Mouse (Mus musculus): ENCODE measurements around the gene Gsdma3. TPM values are rescaled to one million over a fixed set of nuclear protein-coding genes. Genes with fewer than 3 reads are reported as not detected.
"Not testable (repeated sequence)": the region's sequence is repeated elsewhere in the genome, so short reads cannot be mapped to it uniquely, and the experiment has no call there.

The Gsdma3 gene
- total RNA-seq, 4 experiments from 2014 or later, result 0.27 TPM; not detected in 3

DNA sequence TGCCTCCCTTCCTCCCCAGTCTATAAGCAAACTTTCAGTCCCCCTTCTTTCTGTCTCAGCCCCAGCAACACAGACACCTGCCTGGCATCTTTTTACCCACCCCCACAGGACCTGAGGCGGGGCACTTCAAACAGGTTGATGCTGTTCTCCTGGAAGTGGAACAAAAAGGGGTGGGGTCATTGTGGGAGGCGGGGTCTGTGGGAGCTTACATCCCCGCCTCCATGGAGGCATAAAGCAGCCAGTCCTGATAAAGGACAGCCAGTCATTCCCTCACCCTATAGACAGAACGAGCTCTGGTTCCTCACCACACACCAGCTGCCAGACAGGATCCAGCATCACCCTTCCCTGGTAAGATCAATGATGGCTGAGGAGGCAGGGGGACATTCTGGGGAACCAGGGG lies 37.9 kb downstream of the Gsdma3 start, which contains the start of gene Gsdma:
Gene Gsdma (plus strand): TSS at position 261 of the 400 bp plus-strand sequence.
- DNase-seq (ENCODE audit: low spot score in 2 of 2), result no peak

GRCm38 (mm10) chr11:98668984-98669383 lies 42.8 kb downstream of the Gsdma3 start:
- no peak for DNase-seq (ENCODE audit: low spot score in 2 of 2)

DNA sequence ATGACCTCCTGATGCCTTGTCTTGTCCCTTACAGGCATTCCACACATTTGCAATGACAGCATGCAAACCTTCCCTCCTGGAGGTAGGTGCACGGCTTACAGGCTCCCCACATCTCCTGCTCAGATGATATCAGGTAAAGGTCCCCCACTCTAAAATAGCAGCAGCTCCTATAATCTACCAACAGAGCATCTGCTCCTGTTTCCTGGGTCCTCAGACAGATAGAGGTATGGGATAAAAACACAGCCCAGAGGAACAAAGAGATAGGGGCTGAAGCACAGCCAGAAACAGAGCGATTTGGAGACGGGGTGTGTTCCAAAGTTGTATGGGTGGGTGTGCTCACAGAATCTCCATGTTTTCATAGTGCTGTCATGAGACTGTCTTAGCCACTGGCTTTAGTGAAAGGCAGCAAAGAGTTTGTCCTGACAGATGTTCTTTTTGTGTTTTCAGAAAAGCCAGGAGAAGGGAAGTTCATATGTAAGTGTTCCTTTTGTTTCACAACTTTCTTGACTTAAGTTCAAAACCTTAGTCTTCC lies 45.2 kb downstream of the Gsdma3 start:
- no peak for DNase-seq (ENCODE audit: low spot score in 2 of 2)

- DNase-seq (ENCODE audit: low spot score in 2 of 2), result no peak
Measured at GRCm38 (mm10) chr11:98671857-98672256, 45.7 kb downstream of the Gsdma3 start.

DNA sequence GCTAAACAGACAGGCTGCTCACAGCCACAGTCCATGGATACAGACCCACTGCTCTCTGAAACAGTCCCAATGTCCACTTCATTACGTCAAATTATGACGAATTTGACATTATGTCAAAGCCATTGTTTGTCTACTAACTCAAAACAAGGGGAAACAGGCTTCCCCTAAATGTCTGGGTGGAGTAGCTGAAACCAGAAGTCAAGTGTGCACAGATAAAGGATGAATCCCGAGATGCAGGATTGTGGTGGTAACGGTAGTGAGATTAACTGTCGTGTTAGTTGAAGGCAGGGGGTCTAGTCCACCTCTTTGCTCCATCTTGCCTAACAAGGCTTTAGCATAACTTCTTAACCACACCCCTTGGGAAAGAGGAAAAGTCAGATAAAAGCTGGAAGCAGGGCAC lies 46.3 kb downstream of the Gsdma3 start:
- DNase-seq (ENCODE audit: low spot score in 2 of 2), result no peak

DNA sequence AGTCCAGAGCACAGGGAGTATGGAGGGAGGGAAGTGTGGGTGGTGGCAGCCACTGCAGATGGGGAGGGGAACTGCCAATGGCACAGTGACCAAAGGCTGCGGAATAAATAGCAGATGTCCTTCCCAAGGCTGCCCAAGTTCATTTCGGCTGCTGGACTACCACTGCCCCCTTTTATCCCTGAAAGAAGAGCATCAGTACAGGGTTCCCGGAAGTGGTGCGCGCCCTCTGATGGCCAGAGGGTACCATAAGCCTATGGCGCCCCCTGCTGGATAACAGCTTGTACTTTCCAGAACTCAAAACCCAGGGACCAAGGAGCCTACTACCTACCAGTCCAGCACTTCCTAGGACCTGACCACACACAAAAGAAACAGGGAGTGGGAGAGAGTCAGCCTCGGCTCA lies 47.0 kb downstream of the Gsdma3 start:
- peak in 1 of 2 experiments; percentile 46 for DNase-seq (ENCODE audit: low spot score in 2 of 2)

DNA sequence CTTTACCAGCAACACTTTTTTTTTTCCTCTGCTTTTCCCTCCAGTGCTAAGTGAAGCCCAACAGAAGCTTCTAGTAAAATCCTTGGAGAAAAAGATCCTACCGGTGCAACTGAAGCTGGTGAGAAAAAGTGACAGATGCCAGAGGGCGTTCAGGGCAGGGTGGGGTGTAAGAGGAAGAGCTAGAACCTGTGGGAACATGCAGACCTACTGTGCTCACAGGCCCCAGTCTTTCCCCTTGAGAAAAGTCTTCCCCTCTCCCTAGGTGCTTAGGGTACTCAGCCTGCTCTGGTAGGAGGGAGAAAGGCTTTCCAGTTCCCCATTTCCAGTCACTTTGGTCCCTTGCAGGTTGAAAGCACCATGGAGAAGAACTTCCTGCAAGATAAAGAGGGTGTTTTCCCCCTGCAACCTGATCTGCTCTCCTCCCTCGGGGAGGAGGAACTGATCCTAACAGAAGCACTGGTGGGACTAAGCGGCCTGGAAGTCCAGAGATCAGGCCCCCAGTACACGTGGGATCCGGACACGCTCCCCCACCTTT lies 49.7 kb downstream of the Gsdma3 start:
- no peak for DNase-seq (ENCODE audit: low spot score in 2 of 2)

DNA sequence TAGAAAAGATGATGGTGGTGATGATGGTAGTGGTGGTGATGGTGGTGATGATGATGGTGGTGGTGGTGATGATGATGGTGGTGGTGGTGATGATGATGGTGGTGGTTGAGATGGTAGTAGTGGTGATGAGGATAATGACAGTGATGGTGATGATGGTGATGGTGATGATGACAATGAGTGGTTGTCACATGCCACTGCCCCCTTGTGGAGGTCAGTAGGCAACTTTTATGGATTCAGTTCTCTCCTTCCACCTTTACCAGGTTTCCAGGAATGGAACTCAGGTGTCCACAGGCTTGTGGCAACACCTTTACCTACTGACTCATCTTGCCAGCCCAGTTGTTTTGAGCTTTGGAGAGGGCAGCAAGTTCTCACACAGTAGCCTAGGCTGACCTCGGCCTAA lies 53.9 kb downstream of the Gsdma3 start:
- no peak for DNase-seq (ENCODE audit: low spot score in 2 of 2)

GRCm38 (mm10) chr11:98680595-98680994 lies 54.4 kb downstream of the Gsdma3 start:
- not testable (repeated sequence) for DNase-seq (ENCODE audit: low spot score in 2 of 2)

- DNase-seq (ENCODE audit: low spot score in 2 of 2), result no peak
Measured at GRCm38 (mm10) chr11:98681186-98681585, 55.0 kb downstream of the Gsdma3 start.

GRCm38 (mm10) chr11:98681786-98682745 lies 55.9 kb downstream of the Gsdma3 start, which contains the start of gene Psmd3:
Gene Psmd3, plus strand, starts transcription at chr11:98682554.
- peak; percentile 96 to 97 for DNase-seq (ENCODE audit: low spot score in 2 of 2)

DNA sequence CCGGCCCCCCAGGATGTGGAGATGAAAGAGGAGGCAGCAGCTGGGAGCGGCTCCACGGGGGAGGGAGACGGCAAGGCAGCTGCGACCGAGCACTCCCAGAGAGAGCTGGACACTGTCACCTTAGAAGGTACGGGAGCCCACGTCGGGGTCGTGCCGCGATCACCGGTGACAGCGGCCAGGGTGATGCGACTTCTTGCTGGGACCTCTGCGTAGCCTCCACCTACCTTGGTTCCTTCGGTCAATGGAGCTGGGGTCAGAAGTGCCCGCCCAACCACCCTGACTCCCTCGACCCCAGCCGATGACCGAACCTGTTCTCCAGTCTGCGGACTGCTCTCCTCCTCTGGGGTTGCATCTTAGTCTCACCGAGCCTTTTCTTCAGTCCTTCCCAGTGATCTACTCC lies 56.7 kb downstream of the Gsdma3 start:
- DNase-seq (ENCODE audit: low spot score in 2 of 2), result no peak

DNA sequence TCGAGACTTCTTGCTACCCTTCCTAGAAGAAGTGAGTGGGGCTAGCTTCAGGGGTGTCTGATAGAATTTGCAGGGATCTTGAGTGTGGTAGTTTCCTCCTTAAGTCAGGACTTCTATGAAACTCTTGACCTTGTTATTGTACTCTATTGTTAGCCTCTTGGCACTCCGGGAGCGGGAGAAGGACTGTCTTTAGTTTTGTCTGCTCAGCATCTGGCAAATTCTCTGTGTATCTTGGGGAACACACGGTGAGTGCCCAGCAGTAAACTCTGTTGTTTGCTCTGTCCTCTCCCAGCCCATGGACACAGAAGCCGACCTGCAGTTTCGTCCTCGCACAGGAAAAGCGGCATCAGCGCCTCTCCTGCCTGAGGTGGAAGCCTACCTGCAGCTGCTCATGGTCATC lies 59.5 kb downstream of the Gsdma3 start:
- DNase-seq (ENCODE audit: low spot score in 2 of 2), result no peak

DNA sequence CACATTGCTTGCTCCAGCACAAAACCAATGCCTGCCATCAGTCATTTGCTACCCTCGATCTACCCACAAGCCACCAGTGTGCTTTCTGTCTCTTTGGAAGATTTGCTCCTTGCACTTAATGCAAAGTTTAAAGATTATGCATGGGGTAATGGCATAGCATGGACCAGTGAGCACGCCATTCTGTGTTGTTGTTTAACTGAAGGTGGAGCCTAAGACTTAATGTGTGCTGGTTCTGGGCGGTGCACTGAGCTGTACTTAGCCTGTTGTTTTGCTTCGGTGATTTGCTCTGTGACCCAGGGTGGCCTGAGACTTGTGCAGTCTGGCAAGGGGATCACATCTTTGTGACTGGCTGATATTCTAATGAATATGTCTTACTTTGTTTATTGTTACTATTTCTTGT lies 60.8 kb downstream of the Gsdma3 start:
- no peak for DNase-seq (ENCODE audit: low spot score in 2 of 2)

Other genes with a start within 250 kb of the Gsdma3 start
- gene Tcap, start 242.5 kb upstream of the Gsdma3 start, total RNA-seq (2022), result 10 to 100 TPM in 2 of 4 experiments, 1 to 10 TPM in 2; 1.2 to 15.3 (median 8.3) TPM
- 1 to 10 TPM in 2 of 4 experiments, under 1 TPM in 1, not detected in 1; 0.37 to 1.5 (median 1.3) TPM for gene Pnmt, start 239.9 kb upstream of the Gsdma3 start, total RNA-seq (2022)
- 10 to 100 TPM in 2 of 4 experiments, 1 to 10 TPM in 2; 8.7 to 11.7 (median 9.6) TPM for gene Pgap3, start 225.9 kb upstream of the Gsdma3 start, total RNA-seq (2022)
- 1 to 10 TPM; 2.1 to 3.5 (median 2.9) TPM for gene Erbb2, start 213.9 kb upstream of the Gsdma3 start, total RNA-seq (2022)
- gene Mien1, start 187.4 kb upstream of the Gsdma3 start, total RNA-seq (2022), result 10 to 100 TPM; 83.9 to 93.8 (median 89.8) TPM
- gene Grb7, start 180.0 kb upstream of the Gsdma3 start, total RNA-seq (2022), result 1 to 10 TPM; 2.6 to 3.5 (median 2.9) TPM
- gene Ikzf3, start 80.3 kb upstream of the Gsdma3 start, total RNA-seq (2022), result not detected
- gene Zpbp2, start 75.3 kb upstream of the Gsdma3 start, total RNA-seq (2022), result under 1 TPM in 1 of 4 experiments, not detected in 3; 0.75 TPM
- gene Ormdl3, start 39.0 kb upstream of the Gsdma3 start, total RNA-seq (2022), result 10 to 100 TPM; 43.4 to 57.6 (median 48.9) TPM
- gene Lrrc3c, start 28.1 kb upstream of the Gsdma3 start, total RNA-seq (2022), result not detected
- 10 to 100 TPM; 12.1 to 20.0 (median 14.9) TPM for gene Gm12355, start 699 bp upstream of the Gsdma3 start, total RNA-seq (2022)
- gene Gsdma2, start 20.4 kb downstream of the Gsdma3 start, total RNA-seq (2022), result not detected
- gene Gsdma, start 38.0 kb downstream of the Gsdma3 start, total RNA-seq (2022), result under 1 TPM in 1 of 4 experiments, not detected in 3; 0.22 TPM
- gene Psmd3, start 56.2 kb downstream of the Gsdma3 start, total RNA-seq (2022), result 100 to 1,000 TPM; 115 to 128 (median 124) TPM
- gene Csf3, start 74.9 kb downstream of the Gsdma3 start, total RNA-seq (2022), result not detected
- 100 to 1,000 TPM; 118 to 162 (median 138) TPM for gene Med24, start 103.1 kb downstream of the Gsdma3 start, total RNA-seq (2022)
- gene Thra, start 114.3 kb downstream of the Gsdma3 start, total RNA-seq (2022), result 100 to 1,000 TPM; 919 to 985 (median 938) TPM
- 10 to 100 TPM; 86.6 to 99.6 (median 92.7) TPM for gene Nr1d1, start 149.0 kb downstream of the Gsdma3 start, total RNA-seq (2022)
- gene Msl1, start 169.2 kb downstream of the Gsdma3 start, total RNA-seq (2022), result 100 to 1,000 TPM; 140 to 201 (median 177) TPM
- 10 to 100 TPM; 50.5 to 64.9 (median 59.4) TPM for gene Casc3, start 178.5 kb downstream of the Gsdma3 start, total RNA-seq (2022)
- gene Rapgefl1, start 210.4 kb downstream of the Gsdma3 start, total RNA-seq (2022), result 100 to 1,000 TPM; 171 to 203 (median 197) TPM
- gene Wipf2, start 237.3 kb downstream of the Gsdma3 start, total RNA-seq (2022), result 10 to 100 TPM; 69.4 to 86.8 (median 80.7) TPM

Data from layer of hippocampus, adult 8-10 months (tissue).